Mouse (Mus musculus): ENCODE results near the gene Ccdc127. TPM values are rescaled to one million over a fixed set of nuclear protein-coding genes. Genes with fewer than 3 reads are reported as not detected.

Ccdc127 gene
- polyA plus RNA-seq, 1 experiment from 2014 or later = 58.2 TPM

DNA sequence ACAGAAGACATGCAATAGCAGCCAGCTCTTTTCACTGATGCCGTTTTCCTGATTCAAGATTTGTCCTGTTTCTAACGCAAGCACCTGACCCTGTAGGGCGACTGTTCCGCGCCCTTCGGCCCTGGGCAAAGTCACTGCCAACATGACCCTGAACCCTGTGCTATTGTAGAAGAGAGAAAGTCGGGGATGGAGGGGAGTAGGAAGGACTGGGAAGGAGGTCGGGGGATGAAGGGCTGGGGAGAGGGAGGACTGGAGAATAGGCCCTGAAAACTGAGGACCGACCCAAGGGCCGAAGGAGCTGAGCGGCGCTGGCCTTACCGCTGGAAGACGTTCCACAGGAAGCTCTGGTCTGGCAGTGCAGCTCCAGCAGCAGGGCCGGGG is 33.3 kb upstream of the Ccdc127 start:
- 3% methylated on average over 15 of the region's 15 CpGs for WGBS
- Histone ChIP-seq H3K36me3 (ENCODE audit: control insufficient read depth, insufficient read depth, low read length) (peaks cover 5% of the 10 kb centered on the region; the same call in 1 of the 2 replicates), H3K4me3 (ENCODE audit: low read depth, low read length) (peak overlapping the region; percentile 82), H3K4me1 (ENCODE audit: control insufficient read depth, insufficient read depth, low read length) (peaks cover 9% of the 10 kb centered on the region), H3K4me2 (peak overlapping the region; percentile 80), H3K27me3 (ENCODE audit: control insufficient read depth, insufficient read depth, low read length) (no peaks in the 10 kb centered on the region), H3K9me3 (ENCODE audit: control insufficient read depth, low read length) (no peaks in the 10 kb centered on the region), H3K9ac (ENCODE audit: low read length) (peak overlapping the region; percentile 83), H3K27ac (ENCODE audit: low read depth, low read length) (no peak overlapping the region; the same call in 1 of the 2 replicates)
- no peak for DNase-seq (ENCODE audit: low spot score, missing footprints)
- no peak for ATAC-seq (ENCODE audit: low FRiP score)

DNA sequence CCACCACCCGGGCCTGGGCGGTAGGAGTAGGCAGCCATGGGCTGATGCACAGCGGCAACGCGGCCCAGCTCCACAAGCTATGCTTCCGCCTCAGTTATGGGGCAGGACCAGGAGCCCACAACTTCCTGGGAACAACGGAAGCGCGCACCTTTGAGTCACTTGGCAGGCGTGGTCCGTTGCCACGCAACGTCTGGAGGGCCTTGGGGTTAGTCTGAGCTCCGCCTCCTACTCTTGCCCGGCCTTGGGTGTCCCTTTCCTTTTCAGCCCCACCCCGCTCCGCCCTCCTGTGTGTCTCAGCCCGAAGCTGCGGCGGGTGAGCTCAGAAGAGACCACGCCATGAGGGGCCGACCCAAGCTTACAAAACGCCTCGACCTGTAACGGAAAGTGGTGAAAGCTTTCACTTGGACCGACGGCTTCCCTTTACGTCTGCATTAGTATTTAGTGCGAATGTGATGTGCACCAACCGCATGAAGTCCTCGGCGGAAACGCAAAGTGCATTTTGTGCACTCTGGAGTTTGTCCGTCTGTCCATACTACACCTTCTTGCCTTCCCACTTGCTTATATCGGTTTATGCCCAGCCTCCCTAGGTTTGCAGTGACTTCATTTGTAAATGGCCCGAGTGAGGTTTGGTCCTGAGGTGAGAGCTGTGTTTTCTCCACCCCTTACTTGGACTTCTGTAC is 32.8 kb upstream of the Ccdc127 start, which contains the start of gene Pdcd6:
Gene Pdcd6, minus strand, starts transcription at position 411 of the 680 bp plus-strand sequence.
- ATAC-seq (ENCODE audit: low FRiP score) = peak; percentile 99

DNA sequence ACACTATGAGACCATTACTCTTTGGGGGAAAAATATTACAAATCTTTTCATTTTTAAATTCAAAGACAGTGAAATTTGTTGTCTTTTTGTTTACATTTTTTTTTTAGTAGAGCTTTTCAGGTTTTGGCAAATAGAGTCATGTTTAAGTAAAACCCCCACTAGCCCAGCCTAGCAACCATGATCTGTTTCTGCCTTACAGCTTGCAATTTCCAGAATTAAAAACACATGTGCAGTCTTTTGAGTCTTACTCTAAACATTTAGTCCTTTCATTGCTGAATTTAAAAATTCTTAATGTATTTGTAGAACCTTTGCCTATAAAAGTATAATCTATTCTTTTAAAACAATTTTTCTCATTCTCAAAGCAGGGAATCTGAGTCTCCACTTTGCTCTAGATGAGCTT is 20.8 kb upstream of the Ccdc127 start:
- no peak overlapping the region for H3K4me3 ChIP-seq (ENCODE audit: low read depth, low read length)
- H3K9ac ChIP-seq (ENCODE audit: low read length) = no peak overlapping the region
- no peak overlapping the region for H3K27ac ChIP-seq (ENCODE audit: low read depth, low read length)
- H3K9me3 ChIP-seq (ENCODE audit: control insufficient read depth, low read length) = no peaks in the 10 kb centered on the region
- no peaks in the 10 kb centered on the region for H3K27me3 ChIP-seq (ENCODE audit: control insufficient read depth, insufficient read depth, low read length)
- ATAC-seq (ENCODE audit: low FRiP score) = no peak
- H3K36me3 ChIP-seq (ENCODE audit: control insufficient read depth, insufficient read depth, low read length) = peaks cover 17% of the 10 kb centered on the region
- H3K4me1 ChIP-seq (ENCODE audit: control insufficient read depth, insufficient read depth, low read length) = no peaks in the 10 kb centered on the region
- DNase-seq (ENCODE audit: low spot score, missing footprints) = no peak
- no peak overlapping the region for H3K4me2 ChIP-seq

More for the DNA sequence above, 32.8 kb upstream of the Ccdc127 start, which contains the start of gene Pdcd6:
- under 1% methylated on average over 36 of the region's 36 CpGs for WGBS
- peak within 1 kb of the TSS; percentile 83 for H3K9ac ChIP-seq (ENCODE audit: low read length)
- H3K9me3 ChIP-seq (ENCODE audit: control insufficient read depth, low read length) = no peaks in the 10 kb centered on the region
- no peaks in the 10 kb centered on the region for H3K27me3 ChIP-seq (ENCODE audit: control insufficient read depth, insufficient read depth, low read length)
- peak; percentile 98 for DNase-seq (ENCODE audit: low spot score, missing footprints)
- H3K27ac ChIP-seq (ENCODE audit: low read depth, low read length) = no peak within 1 kb of the TSS; the same call in 1 of the 2 replicates
- H3K4me3 ChIP-seq (ENCODE audit: low read depth, low read length) = peak within 1 kb of the TSS; percentile 82
- H3K4me1 ChIP-seq (ENCODE audit: control insufficient read depth, insufficient read depth, low read length) = peaks cover 9% of the 10 kb centered on the region
- H3K36me3 ChIP-seq (ENCODE audit: control insufficient read depth, insufficient read depth, low read length) = peaks cover 10% of the 10 kb centered on the region; the same call in 1 of the 2 replicates
- peak within 1 kb of the TSS; percentile 80 for H3K4me2 ChIP-seq

DNA sequence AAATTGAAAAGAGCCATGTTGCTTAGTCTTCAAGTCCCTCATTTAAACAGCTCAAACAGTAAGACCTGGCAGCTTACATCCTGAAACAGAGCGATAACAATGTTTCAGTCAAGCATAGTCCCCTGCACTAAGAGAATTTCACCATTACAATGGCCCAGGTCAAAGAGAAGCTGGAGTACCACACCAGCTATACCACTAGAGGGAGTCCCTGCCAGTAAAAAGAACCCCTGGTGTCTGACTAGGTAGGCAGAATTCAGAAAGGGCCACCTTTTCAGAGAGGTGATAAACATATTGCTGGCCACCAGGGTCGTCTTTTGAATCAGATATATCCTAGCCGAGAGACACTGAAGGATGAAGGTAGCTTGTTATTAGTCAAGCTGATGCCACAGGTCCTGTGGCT is 9.1 kb upstream of the Ccdc127 start:
- no peaks in the 10 kb centered on the region for H3K27me3 ChIP-seq (ENCODE audit: control insufficient read depth, insufficient read depth, low read length)
- ATAC-seq (ENCODE audit: low FRiP score) (0 out of 2 replicates have a peak, but pooled peaks have one; percentile 57), DNase-seq (ENCODE audit: low spot score, missing footprints) (peak; percentile 86)
- WGBS = 57% methylated on average over 3 of the region's 3 CpGs
- no peak overlapping the region for H3K4me2 ChIP-seq
- H3K36me3 ChIP-seq (ENCODE audit: control insufficient read depth, insufficient read depth, low read length) = peaks cover 12% of the 10 kb centered on the region; the same call in 1 of the 2 replicates
- H3K4me3 ChIP-seq (ENCODE audit: low read depth, low read length) = no peak overlapping the region
- H3K27ac ChIP-seq (ENCODE audit: low read depth, low read length) = no peak overlapping the region
- no peaks in the 10 kb centered on the region for H3K9me3 ChIP-seq (ENCODE audit: control insufficient read depth, low read length)
- no peaks in the 10 kb centered on the region for H3K4me1 ChIP-seq (ENCODE audit: control insufficient read depth, insufficient read depth, low read length)
- H3K9ac ChIP-seq (ENCODE audit: low read length) = no peak overlapping the region

DNA sequence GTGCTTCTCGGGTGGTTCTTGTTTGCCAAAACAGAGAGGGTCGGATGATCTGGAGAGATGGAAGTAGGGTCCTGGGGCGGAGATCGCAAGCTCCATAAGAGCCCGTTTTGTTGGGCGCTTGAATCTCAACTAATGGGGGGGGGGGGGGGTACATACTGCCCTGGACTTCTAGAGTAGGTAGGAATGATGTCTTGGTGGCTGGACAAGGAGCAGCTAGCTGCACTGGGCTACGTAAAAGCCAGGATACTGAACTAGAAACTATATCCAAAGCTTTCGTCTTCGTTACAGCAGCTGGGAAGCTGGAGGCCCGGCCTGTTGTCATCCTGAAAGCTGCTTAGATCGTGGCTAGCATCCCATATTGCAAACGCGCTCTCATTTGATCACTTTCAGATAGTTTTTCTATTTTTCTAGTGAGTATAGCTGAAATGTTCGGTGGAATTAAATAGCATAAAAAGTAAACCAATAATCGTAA is 362 bp downstream of the Ccdc127 start:
- ATAC-seq (ENCODE audit: low FRiP score) (peak; percentile 72; the same call in 1 of the 2 replicates), DNase-seq (ENCODE audit: low spot score, missing footprints) (no peak)
- peak overlapping the region; percentile 84 for H3K4me2 ChIP-seq
- H3K9ac ChIP-seq (ENCODE audit: low read length) = peak overlapping the region; percentile 90
- H3K36me3 ChIP-seq (ENCODE audit: control insufficient read depth, insufficient read depth, low read length) = no peaks in the 10 kb centered on the region
- WGBS = 1% methylated on average over 15 of the region's 15 CpGs
- no peaks in the 10 kb centered on the region for H3K27me3 ChIP-seq (ENCODE audit: control insufficient read depth, insufficient read depth, low read length)
- H3K4me3 ChIP-seq (ENCODE audit: low read depth, low read length) = peak overlapping the region; percentile 75
- no peaks in the 10 kb centered on the region for H3K9me3 ChIP-seq (ENCODE audit: control insufficient read depth, low read length)
- H3K4me1 ChIP-seq (ENCODE audit: control insufficient read depth, insufficient read depth, low read length) = peaks cover 10% of the 10 kb centered on the region; the same call in 1 of the 2 replicates
- H3K27ac ChIP-seq (ENCODE audit: low read depth, low read length) = no peak overlapping the region; the same call in 1 of the 2 replicates

DNA sequence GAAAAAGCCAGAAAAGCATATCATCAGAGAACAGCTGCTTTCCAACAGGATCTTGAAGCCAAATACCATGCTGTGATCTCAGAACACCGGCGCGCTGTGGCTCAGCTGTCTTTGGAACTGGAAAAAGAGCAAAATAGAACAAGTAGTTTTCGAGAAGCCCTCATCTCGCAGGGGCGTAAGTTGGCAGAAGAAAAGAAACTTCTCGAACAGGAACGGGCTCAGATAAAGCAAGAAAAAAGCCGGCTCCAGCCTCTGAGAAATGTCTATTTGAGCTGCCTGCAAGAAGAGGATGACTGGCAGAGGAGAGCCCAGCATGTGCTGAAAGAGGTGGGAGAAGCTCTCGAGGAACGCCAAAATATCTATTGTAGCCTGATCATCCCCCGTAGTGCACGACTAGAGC is 6.4 kb downstream of the Ccdc127 start:
- no peaks in the 10 kb centered on the region for H3K27me3 ChIP-seq (ENCODE audit: control insufficient read depth, insufficient read depth, low read length)
- H3K4me3 ChIP-seq (ENCODE audit: low read depth, low read length) = no peak overlapping the region
- DNase-seq (ENCODE audit: low spot score, missing footprints) (no peak), ATAC-seq (ENCODE audit: low FRiP score) (no peak)
- H3K27ac ChIP-seq (ENCODE audit: low read depth, low read length) = no peak overlapping the region
- no peak overlapping the region for H3K4me2 ChIP-seq
- no peaks in the 10 kb centered on the region for H3K9me3 ChIP-seq (ENCODE audit: control insufficient read depth, low read length)
- H3K36me3 ChIP-seq (ENCODE audit: control insufficient read depth, insufficient read depth, low read length) = peaks cover 9% of the 10 kb centered on the region
- no peak overlapping the region for H3K9ac ChIP-seq (ENCODE audit: low read length)
- no peaks in the 10 kb centered on the region for H3K4me1 ChIP-seq (ENCODE audit: control insufficient read depth, insufficient read depth, low read length)
- WGBS = 96% methylated on average over 13 of the region's 13 CpGs

DNA sequence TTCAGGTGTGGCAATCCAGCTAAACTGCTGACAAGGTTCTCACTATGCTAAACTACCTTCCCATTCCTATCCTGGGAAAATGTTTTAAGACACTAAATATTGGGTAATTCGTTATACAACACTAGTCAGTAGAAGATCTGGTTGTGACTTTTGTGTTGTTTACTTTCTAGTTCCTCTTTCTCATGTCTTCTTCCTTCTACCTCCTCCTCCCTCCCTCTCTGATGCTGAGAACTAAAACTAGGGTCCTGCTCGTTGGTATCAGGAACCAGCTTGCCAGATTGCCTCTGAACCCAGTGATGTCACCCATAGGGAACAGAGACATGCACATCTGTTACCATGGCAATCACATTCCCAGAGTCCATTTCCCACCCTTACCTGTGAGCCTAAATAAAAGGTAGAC is 12.1 kb downstream of the Ccdc127 start:
- Histone ChIP-seq H3K4me1 (ENCODE audit: control insufficient read depth, insufficient read depth, low read length) (no peaks in the 10 kb centered on the region), H3K36me3 (ENCODE audit: control insufficient read depth, insufficient read depth, low read length) (peaks cover 2% of the 10 kb centered on the region; the same call in 1 of the 2 replicates), H3K4me3 (ENCODE audit: low read depth, low read length) (no peak overlapping the region), H3K4me2 (no peak overlapping the region), H3K9me3 (ENCODE audit: control insufficient read depth, low read length) (no peaks in the 10 kb centered on the region), H3K27ac (ENCODE audit: low read depth, low read length) (no peak overlapping the region), H3K9ac (ENCODE audit: low read length) (no peak overlapping the region), H3K27me3 (ENCODE audit: control insufficient read depth, insufficient read depth, low read length) (no peaks in the 10 kb centered on the region)
- 71% methylated on average over 2 of the region's 2 CpGs for WGBS
- no peak for DNase-seq (ENCODE audit: low spot score, missing footprints)
- ATAC-seq (ENCODE audit: low FRiP score) = no peak; the same call in 1 of the 2 replicates

DNA sequence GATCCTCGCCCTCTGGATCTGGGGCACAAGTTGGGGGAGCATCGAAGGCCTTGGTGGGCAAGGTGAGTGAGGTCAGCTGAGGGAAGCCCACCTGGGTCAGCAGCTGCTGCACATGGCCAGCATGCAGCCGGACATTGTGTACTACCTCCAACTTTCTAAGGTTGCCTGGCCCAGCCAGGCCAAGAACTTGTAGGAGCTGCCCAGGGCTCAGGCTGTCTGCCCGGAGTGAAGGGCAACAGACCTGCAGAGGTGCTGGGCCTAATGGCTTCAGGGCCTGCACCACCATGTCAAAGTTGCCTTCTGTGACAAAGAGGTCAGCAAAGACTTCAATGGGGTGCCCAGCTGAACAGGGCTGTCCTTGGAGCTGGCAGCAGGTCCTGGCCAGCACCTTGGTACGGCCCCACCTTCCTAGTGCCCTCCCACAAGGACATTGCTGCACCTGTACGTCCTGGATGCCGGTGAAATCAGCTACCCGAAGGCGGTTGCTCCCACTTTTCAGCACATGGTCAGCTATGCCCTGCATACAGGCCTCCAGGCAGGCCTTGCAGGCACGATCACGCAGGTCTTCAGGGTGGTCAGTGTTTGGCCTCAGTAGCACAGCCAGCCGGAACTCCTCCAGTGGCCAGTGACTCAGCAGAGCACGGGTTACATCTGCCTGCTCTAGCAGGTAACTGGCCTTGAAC is 13.2 kb downstream of the Ccdc127 start:
- ATAC-seq (ENCODE audit: low FRiP score) = no peak; the same call in 1 of the 2 replicates
- Histone ChIP-seq H3K4me3 (ENCODE audit: low read depth, low read length) (no peak overlapping the region), H3K27me3 (ENCODE audit: control insufficient read depth, insufficient read depth, low read length) (no peaks in the 10 kb centered on the region), H3K4me2 (no peak overlapping the region), H3K36me3 (ENCODE audit: control insufficient read depth, insufficient read depth, low read length) (peaks cover 2% of the 10 kb centered on the region; the same call in 1 of the 2 replicates), H3K9ac (ENCODE audit: low read length) (no peak overlapping the region), H3K4me1 (ENCODE audit: control insufficient read depth, insufficient read depth, low read length) (no peaks in the 10 kb centered on the region), H3K27ac (ENCODE audit: low read depth, low read length) (no peak overlapping the region), H3K9me3 (ENCODE audit: control insufficient read depth, low read length) (no peaks in the 10 kb centered on the region)
- no peak for DNase-seq (ENCODE audit: low spot score, missing footprints)
- 91% methylated on average over 13 of the region's 13 CpGs for WGBS

DNA sequence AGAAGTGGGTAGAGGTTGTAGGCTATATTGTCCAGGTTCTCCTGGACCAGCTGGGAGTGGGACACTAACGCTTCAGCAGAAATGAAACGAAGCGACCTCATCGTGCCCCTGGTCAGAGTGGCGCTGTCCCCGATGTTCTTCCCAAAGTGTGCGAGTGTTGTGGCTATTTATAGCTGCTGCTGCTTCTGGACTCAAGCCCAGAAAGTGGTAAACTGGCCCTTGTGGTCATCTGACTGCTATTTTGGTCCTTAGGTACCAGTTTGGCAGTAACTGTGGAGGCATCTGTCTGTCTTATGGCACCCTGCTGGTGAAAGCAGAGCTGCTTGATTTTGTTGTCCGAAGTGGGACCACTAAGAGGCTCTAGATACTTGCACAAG is 13.7 kb downstream of the Ccdc127 start, which contains the start of gene Lrrc14b:
Gene Lrrc14b, minus strand, starts transcription at position 147 of the 377 bp plus-strand sequence.
- ATAC-seq (ENCODE audit: low FRiP score) = peak; percentile 26; the same call in 1 of the 2 replicates
- 90% methylated on average over 8 of the region's 8 CpGs for WGBS

More for the DNA sequence above, 13.7 kb downstream of the Ccdc127 start, which contains the start of gene Lrrc14b:
- DNase-seq (ENCODE audit: low spot score, missing footprints) = no peak
- Histone ChIP-seq H3K9me3 (ENCODE audit: control insufficient read depth, low read length) (no peaks in the 10 kb centered on the region), H3K9ac (ENCODE audit: low read length) (no peak within 1 kb of the TSS), H3K27me3 (ENCODE audit: control insufficient read depth, insufficient read depth, low read length) (no peaks in the 10 kb centered on the region), H3K4me2 (no peak within 1 kb of the TSS), H3K27ac (ENCODE audit: low read depth, low read length) (no peak within 1 kb of the TSS), H3K4me1 (ENCODE audit: control insufficient read depth, insufficient read depth, low read length) (no peaks in the 10 kb centered on the region), H3K36me3 (ENCODE audit: control insufficient read depth, insufficient read depth, low read length) (peaks cover 2% of the 10 kb centered on the region; the same call in 1 of the 2 replicates), H3K4me3 (ENCODE audit: low read depth, low read length) (no peak within 1 kb of the TSS)
